Mouse (Mus musculus) testis, postnatal 10 days (tissue): ENCODE data around the gene Rcl1.
A peak's percentile ranks its signal among the peaks of the same experiment; 100 is the strongest.

ENCODE experiments used
- DNase-seq: peaks from one replicate; pipeline ENCODE4 v3.0.0; 2021; ENCODE audit warnings: low spot score

Gene Rcl1

GRCm38 (mm10) chr19:29113746-29114649, 12.8 kb downstream of the Rcl1 start:
- no peak for DNase-seq

- no peak for DNase-seq
Observed at GRCm38 (mm10) chr19:29116796-29117195, 15.6 kb downstream of the Rcl1 start.

DNA sequence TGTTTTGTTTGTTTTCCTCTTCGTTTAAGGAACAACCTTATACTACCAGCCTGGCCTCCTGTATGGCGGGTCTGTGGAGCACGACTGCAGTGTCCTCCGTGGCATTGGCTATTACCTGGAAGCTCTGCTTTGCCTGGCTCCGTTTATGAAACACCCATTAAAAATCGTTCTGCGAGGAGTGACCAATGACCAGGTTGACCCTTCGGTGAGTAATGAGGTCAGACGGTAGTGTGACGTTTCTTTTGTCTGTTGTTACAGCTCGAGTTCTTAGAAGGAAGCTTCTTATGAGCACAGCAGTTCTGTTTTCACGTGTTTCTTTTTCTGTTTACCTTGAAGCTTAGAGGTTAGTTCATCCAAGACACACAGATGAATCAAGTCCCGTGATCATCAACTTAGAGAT, 17.0 kb downstream of the Rcl1 start:
- no peak for DNase-seq

- no peak for DNase-seq
Observed at GRCm38 (mm10) chr19:29120311-29120710, 19.1 kb downstream of the Rcl1 start.

- no peak for DNase-seq
Observed at GRCm38 (mm10) chr19:29121394-29121793, 20.2 kb downstream of the Rcl1 start.

GRCm38 (mm10) chr19:29124886-29125585, 23.9 kb downstream of the Rcl1 start:
- DNase-seq, result no peak

DNA sequence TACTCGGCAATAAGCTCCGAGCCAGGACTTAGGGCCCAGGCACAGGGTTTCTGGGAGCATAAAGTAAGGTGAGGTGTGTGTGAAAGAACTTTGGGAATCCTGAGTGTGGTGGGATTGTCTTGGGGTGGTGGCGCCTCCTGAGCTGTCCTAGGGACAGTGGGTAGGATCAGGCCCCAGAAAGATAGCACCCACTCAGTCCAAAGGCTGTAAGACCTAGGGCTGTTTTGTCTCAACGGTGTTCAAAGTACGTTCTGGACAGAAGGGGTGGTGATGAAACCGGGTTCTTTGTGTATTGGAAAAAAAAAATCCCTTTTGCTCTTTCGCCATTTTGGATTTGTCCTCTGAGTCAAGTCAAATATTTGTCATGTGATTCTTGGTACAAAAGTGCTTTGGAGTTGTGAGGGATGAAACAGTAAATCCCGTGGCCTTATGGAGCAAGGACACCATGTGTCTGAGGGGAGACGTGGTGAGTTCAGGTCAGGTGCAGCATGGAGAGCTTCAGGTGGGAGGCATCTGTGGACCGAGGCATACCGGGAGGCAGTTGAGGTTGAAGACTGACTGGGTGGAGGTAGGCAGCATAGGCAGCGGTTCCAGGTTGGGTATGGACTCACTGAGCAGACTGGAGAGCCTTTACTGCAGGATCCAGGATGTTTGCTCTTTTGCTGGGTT, 25.3 kb downstream of the Rcl1 start:
- no peak for DNase-seq

- no peak for DNase-seq
Observed at GRCm38 (mm10) chr19:29127331-29127730, 26.2 kb downstream of the Rcl1 start.

- no peak for DNase-seq
Observed at GRCm38 (mm10) chr19:29128217-29128616, 27.0 kb downstream of the Rcl1 start.

- DNase-seq, result no peak
Observed at GRCm38 (mm10) chr19:29129551-29129950, 28.4 kb downstream of the Rcl1 start.

DNA sequence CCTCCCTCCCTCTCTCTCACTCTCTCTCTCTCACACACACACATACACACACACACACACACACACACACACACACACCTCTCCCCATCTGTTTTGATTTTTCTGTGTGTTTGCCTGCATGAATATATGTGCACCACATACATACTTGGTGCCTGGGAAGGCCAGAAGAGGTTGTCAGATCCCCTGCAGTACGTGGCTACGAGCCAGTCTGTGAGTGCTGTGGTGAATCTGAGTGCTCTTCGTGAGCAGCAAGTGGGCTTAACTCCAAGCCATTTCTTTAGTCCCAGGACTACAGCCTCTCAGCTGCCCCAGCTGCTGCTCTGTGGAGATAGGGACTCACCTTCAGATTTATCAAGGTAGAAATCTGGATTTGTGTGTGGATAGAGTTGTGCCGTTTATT, 30.0 kb downstream of the Rcl1 start:
- no peak for DNase-seq

DNA sequence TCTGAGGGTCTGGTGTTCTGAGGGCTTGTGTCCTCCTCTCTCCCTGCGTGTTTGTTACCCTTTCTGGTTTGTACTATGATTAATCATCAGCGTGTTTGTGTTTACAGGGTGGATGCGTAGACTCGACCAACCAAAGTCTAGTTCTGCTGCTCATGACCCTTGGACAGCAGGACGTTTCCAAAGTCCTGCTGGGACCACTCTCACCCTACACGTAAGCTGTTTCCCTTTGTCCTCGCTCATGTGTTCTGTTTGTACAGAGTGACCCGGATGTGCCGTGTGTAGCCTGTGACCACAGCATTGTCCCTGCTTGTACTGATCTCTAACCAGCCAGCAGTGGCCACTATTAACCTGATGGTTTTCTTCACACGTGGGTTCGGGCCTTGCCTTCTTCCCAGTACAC, 33.1 kb downstream of the Rcl1 start:
- DNase-seq, result no peak

DNA sequence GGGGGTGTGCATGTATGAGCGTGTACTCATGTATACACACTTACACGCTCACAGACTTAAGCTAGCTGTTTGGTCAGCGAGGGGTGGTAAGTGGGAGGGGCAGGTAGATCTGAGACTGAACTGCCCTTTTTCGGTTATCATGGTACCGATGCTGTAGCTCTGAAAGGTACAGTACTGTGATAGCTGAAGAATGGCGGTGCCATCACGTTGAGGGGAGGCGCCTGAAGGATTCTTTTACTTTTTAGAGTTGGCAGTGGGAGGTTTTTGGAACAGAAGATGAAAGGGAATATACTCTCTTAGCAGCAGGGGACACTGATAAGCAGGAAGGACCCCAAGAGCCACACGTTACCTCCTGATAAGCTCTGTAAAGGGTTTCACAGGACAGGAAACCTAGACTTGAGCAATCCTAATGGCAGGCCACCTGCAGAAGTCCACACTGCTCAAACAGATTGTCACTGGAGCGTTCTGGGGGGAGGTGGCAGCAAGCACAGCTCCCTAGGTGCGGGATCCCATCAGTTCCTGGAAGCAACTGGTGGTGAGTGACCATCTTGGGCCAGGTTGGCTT, 34.1 kb downstream of the Rcl1 start:
- no peak for DNase-seq

DNA sequence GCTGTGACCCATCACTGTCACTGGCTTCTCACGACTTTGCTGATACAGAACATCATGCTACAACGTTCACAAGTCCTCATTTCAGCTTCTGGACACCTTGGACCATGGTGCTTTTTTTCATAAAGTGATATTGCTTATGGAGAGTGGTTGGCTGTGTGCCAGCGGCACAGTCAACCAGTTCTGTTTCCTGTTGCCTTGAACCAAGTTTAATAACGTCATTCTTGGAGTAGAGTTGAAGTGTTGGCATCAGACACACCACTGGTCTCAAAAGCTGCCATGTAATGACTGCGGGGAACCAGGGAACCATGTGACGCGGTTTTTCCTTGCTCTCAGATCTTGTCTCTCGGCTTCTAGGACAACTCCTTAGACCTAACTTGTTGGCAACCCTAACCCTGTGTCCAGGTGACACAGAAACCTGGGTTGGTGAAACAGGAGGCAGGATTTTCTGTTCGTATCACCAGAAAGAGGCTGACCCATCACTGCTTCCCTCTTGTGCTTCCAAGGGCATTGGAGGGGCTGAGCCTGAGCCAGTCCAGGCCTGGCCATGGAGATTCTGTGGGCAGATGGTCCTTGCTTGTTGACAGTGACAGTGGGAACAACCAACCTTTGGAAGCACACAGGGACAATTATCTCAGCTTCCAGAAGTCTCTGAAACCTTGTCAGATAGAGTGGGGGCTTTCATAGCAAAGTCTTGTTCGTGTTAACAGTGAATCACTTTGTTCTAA, 37.5 kb downstream of the Rcl1 start:
- DNase-seq, result no peak

- no peak for DNase-seq
Observed at GRCm38 (mm10) chr19:29139699-29140456, 38.7 kb downstream of the Rcl1 start.

GRCm38 (mm10) chr19:29140933-29141332, 39.8 kb downstream of the Rcl1 start:
- no peak for DNase-seq

DNA sequence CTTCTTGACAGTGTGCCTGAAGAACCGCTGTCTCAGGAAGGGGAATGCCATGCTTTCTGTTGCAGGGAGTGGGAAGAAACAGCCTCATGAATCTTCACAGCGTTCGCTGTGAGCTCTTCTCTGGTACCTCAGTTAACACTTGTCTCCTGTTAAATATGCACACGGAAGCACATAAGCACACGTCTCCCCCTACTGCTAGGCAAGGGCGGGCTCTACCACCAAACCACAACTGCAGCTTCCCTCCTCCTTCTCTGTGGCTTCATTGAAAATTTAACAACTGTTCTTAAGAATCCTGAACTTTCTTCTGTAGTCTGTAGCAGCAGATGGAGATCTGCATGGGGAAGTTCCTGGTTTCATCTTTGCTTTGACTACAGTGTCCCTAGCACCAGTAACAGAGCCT, 41.1 kb downstream of the Rcl1 start:
- no peak for DNase-seq

DNA sequence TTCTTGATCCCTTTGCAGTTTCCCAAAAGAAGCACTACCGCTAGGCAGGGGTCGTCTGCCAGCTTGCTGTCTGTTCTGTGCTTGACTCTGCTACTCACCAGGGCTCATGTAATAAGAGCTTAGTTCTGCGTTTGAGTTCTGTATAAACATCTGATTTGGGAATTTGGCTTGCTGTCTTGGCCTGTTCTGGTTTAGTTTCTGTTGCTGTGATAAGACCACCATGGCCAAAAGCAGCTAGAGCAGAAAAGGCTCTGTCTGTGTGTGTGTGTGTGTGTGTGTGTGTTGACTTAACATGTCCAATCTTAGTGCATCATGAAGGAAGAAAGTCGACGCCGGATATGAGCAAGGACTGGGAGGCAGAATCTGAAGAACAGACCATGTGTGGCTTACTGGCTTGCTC, 44.2 kb downstream of the Rcl1 start:
- no peak for DNase-seq

DNA sequence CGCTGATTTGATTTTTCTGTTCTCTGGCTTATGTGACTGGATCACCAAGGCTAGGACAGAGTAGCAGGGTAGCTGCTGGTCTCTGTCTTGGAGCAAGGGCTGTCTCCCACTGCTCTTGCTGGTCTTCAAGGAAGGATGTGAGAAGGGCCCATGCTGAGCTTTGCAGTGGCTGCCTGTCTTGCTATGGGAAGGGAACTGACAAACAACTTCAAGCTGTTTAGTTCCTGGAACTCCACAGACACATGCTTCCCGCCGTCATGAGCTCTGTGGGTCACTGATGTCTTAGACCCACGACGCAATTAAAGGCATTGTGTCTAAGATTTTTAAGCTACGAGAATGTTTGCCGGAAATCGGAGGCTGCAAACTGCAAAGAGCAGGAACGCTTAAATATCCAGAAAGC, 45.6 kb downstream of the Rcl1 start:
- peak; percentile 16 for DNase-seq

GRCm38 (mm10) chr19:29149583-29149982, 48.4 kb downstream of the Rcl1 start:
- no peak for DNase-seq

DNA sequence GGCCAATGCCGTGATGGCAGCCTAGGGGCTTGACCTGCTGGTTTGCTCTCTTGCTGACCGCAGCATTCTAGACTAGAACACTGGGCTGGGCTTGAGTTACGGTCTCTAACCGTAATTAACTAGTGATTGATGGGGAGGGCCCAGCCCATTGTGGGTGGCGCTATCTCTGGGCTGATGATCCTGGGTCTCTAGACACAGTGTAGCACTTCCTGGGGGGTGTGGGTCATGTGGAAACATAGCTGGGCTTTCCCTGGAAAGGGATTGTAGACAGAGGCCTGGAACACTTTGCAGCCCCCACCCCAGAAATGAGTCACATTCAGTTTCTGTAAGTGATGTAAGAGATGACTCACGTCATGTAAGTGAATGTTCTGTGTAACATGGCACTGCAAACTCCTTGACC, 48.9 kb downstream of the Rcl1 start:
- DNase-seq, result no peak
